Mouse (Mus musculus): ENCODE measurements around the gene Mgat3.

DNA sequence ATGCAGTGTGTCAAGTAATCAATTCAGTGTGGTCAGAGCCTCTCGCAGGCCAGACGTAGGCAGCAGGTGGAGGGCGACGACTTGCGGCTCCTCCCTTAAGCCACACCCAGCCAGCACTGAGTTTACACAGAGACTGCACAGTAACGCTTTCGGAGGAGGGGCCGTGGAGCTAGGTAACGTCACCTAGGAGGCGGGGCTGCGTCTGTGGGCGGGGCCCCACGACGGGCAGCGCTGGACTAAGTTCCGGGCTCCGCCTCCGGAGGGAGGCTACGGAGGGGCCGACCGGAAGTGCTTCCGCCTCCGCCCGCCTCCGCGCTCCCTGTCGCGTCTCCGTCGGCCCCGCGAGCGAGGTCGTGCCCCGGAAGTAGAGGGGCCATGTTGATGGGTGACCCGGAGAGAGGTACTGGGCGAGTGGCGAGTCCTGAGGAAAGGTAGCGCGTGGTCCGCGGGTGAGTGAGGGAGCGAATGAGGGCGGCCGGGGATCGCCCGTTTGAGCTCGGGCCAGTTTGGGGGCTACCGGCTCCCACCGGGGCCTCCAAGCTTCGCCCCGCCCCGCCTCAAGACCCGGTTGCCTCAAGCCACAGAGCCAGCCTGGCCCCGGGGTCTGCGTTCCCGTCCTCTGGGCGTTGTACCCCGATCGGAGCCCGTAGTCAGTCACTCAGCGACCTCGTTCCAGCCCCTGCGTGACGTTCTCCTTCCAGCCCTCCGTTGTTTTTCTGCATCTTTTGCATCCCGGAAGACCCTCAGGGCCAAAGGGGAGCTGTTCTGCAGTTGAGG is 60.4 kb downstream of the Mgat3 start, which contains the start of gene Mief1:
- no peak for TF ChIP-seq CTCF (IDR thresholded peaks at IDR 0.05; ENCODE audit: control insufficient read depth, insufficient read depth, insufficient read length)
- no peak for TF ChIP-seq MYOG (IDR thresholded peaks at IDR 0.05; ENCODE audit: control insufficient read depth, extremely low read depth, insufficient read length)
- TF ChIP-seq MAX (IDR thresholded peaks at IDR 0.05), result peak; percentile 45
- no peak for TF ChIP-seq CEBPB (IDR thresholded peaks at IDR 0.05; ENCODE audit: low read depth)
- peak; percentile 34 for TF ChIP-seq MYOD1 (IDR thresholded peaks at IDR 0.05; ENCODE audit: control insufficient read depth, insufficient read length, low read depth)
- no peak for TF ChIP-seq FOSL1 (IDR thresholded peaks at IDR 0.05; ENCODE audit: insufficient read depth, low read length, poor library complexity, severe bottlenecking)
